Mouse (Mus musculus): ENCODE data around the gene Aym1.
"Not testable (repeated sequence)": the region's sequence is repeated elsewhere in the genome, so short reads cannot be mapped to it uniquely, and the experiment has no call there.

Aym1 gene

DNA sequence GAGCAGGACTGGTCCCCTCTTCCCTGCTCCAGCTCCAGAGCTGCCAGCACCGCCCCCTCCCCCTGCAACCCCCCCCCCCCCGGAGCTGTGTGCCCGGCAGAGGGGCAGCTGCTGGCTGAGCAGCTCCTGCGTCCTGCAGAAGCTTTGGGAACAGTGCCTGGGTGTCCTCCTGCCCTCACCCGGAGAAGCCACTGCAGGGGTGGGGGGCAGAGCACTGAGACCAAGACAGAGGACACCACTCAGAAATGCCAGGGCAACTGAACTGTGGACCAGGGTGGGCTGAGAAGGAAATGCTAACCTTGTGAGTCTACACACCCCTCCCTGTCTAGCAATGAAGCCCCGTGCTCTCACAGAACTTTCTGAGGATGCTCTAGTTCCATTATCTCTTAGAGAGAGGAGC is at the start of gene Aym1:
TSS of gene Aym1 (plus strand) at position 109 of the 400 bp plus-strand sequence.
- DNase-seq = no peak

DNA sequence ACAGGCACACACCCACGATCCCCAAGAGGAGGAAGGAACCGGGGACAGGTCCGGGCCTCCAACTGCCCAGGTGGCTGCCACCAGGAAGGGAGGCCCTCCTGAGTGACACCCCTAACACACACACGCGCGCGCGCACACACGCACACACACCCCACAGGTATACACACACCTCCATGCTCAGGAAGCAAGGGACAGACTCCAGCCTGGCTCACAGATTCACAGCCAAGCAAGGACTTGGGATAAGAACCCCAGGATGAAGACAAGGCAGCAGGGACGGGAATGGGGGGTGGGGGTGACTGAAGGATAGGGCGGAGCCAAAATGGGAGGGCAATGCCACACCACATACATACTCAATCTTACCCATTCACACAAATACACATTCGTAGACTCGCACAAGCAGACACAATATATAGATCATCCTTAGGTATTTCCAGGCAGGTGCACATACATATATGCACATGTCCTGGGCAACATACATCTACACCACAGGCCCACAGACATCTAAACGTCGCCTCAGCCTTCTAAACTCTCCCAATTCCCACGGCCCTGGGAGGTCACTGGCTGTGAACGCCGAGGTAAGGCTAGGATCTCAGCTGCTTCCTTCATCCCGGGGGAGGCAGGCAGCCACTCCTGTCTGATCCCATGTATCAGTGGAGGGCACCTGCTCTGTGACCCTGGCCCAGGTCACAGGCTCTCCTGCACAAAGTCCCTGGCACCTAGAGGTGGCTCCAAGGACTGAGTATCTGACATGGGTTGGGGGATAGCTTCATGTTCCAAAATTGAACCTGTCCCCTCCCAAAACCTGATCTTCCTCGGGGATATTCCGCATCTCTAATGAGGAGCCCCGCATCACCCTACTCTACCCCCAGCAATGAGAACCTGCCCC is 47.4 kb upstream of the Aym1 start:
- no peak for DNase-seq

DNA sequence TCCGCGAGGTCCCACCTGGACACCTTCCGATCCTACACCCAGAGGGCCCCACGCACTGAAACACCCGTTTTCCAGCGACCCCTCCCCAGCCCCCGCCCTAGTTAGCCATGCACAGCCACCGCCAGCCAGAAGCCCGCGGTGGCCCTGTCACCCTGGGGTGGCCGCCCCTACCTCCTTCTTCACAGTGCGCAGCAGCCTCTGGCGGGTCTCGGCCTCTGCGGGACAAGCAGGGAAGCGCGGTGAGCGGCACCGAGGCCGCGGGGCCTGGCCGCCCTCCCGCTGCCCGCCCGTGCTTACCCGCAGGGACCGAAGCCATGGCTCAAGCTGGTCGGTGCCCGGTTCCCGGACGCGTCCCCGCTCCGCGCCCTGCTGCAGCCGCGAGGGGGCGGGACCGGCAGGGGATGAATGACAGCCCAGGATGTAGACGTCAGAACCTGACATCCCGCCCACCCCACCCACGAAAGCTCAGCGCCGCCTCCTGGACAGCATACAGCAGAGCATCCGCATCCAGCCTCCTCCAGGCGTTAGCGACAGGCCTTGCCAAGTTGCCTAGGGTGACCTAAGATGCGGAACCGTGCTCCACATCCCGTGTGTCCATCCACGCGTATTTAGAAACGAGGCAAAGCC is 46.6 kb upstream of the Aym1 start, which contains the start of gene Sgsm1:
TSS of gene Sgsm1 (minus strand) at position 410 of the 627 bp plus-strand sequence.
- peak; percentile 90 for DNase-seq

DNA sequence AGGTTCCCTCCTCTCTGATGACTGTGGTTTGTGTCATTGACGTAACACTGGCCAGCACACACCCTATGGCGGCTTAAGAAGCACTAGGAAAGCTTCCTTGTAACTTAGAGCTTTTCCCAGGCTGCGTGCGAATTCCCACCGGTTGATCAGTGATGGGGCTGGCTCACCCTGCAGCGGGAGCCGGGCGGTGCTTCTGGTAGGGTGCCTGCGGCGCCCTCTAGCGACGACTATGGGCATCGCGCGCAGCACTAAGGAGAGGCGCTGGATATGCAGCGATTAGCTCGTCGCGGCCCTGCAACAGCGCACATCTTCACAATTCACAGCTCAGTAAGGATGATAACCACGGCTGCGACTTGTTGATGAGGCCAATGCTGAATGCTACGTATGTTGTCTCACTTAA is 43.1 kb upstream of the Aym1 start:
- peak; percentile 88 for DNase-seq

- peak; percentile 42 for DNase-seq
These were observed 33.1 kb upstream of the Aym1 start for GRCm38 (mm10) chr5:113323784-113324638.

GRCm38 (mm10) chr5:113329463-113329862 is 27.6 kb upstream of the Aym1 start:
- DNase-seq = no peak

DNA sequence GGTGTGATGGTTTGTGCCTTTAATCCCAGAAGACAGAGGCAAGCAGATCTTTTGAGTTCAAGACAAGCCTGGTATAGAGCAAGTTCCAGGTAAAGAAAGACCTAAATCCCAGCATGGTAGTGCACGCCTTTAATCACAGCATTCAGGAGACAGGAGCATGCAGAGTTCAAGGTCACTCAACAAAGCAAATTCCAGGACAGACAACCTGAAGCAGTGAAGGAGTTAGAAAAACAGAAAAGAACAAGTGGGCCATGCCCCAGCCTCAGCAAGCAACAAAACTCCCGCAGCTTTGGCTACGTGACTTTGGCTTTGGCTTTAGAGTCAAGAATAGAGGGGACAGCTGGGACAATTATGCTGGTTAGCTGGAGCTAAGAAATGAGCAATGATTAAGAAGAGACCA is 26.9 kb upstream of the Aym1 start:
- DNase-seq = no peak

GRCm38 (mm10) chr5:113332239-113332638 is 24.9 kb upstream of the Aym1 start:
- DNase-seq = peak; percentile 44

DNA sequence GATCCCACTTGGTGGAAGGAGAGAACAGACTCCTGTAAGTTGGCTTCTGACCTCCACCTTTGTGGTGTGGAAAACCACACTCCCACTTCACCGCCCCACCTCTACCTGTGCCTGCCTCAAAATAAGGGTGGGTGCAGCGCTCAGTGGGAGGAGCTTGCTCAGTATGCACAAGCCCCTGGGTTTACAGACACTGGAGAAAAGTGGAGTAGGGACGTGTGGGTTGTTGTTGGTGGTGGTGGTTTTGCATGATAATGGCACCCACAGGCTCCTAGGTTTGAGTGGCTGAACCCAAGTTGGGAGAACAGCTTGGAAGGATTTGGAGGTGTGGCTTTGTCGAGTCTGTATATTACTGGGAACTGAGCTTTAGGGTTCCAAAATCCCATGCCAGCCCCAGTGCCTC is 24.2 kb upstream of the Aym1 start:
- DNase-seq = no peak

DNA sequence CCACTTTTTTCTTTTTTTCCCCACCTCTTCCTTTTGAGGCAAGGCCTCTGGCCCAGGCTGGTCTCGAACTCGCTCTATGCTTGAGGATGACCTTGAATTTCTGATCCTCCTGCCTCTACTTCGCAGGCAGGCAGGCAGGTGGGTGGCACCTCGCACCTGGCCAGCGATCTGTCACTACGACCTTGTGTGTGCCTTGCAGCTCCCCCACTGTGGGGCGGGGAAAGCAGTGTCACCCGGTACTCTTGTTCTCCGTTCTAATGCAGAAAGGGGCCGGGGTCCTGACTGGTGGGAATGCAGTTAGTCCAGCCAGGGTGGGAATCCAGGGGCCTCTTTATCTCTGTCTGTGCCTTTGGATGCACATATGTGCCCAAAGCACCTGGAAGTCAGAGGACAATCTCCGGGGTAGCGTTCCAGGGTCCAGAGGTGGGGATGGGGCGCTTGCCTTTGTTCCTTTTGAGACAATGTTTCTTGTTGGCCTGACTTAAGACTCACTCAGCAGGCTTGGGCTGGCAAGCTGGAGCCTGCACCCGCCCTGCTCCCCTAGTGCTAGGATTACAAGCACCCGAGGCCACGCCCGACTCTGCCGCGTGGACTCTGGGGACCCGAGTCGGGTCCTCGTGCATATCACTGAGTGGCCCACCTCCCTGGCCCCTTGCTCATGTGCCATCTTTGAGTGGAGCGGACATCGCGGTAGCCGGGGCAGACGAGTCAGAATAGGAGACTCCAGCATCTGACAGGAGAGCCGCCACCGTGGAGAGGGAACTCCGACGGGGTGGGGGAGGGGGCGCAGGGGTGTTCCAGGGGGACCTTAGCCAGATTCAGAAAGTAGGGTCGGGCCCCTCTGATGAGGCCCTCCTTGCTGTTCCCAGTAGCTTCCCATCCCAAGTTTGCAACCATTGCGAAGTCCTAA is 22.2 kb upstream of the Aym1 start:
- DNase-seq = no peak

GRCm38 (mm10) chr5:113335732-113336131 is 21.4 kb upstream of the Aym1 start:
- DNase-seq = no peak

DNA sequence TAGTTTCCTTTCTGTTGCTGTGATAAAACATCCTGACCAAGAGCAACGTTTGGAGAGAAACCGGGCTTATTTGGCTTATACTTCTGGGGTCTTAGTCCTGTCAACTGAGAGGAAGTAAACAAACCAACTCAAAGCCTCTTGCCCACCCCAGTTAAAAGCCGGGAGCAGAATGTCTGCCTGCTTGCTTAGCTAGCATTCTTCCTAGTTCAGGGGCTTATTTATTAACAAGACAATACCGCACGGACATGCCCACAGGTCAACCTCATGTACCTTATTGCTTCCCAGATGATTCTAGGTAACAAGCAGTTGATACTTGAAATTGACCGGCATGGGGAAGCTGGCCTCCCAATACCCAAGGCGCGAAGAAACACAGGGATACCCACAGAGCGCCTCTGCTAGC is 20.8 kb upstream of the Aym1 start:
- DNase-seq = no peak

DNA sequence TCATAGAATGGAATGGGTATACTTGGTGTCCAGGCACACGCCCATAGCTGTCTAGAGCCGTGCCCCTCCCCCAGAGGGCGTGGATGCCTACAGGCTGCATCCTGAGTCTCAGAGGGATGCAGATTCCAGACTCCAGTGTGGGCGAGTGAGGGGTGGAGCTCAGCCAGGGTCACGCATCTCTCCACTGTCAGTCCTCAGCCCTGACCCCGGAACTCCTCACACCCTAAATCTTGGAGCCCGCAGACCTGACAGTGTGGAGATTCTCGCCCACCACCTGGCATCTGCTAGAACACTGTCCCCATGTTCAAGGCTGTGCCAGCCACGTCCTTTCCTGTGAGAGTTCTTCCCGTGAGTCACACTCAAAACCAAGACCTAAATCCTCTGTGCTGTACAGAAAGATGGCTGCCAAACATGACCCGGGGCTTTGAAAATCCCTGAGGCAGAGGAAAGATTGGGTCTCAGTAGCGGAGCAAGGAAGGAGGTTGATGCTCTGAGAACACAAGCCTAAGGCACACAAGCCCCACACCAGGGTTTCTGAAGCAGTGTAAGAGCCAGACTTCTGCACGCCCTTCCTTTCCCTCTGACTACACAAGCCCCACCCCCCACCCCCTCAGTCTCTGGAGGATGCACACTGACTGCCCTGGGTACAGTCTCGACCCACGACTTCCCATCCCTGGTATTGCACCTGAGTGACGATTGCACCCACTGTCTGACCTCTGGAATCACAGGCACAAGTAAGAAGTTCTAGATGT is 12.3 kb upstream of the Aym1 start:
- no peak for DNase-seq

- no peak for DNase-seq
These were observed 11.3 kb upstream of the Aym1 start for GRCm38 (mm10) chr5:113345781-113346180.

GRCm38 (mm10) chr5:113346651-113347050 is 10.4 kb upstream of the Aym1 start:
- DNase-seq = not testable (repeated sequence)

DNA sequence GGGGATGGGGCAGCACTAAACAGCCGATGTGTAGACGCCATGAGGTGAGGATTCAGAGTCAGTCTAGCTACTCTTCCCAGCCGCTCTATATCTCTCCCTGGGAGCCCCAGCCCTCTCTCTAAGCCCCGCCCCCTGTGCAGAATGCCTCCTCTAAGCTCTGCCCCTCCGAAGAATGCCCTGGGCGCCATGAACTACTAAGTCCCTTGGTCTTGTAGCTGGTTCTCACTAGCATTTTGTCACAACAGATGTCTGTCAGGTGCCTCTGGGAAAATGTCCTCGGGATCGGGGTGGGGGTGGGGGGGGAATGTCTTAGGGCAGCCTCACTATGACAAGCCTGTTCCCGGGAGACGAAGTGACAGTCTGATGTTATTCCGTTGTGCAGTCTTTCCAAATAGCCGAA is 9.5 kb upstream of the Aym1 start:
- no peak for DNase-seq

DNA sequence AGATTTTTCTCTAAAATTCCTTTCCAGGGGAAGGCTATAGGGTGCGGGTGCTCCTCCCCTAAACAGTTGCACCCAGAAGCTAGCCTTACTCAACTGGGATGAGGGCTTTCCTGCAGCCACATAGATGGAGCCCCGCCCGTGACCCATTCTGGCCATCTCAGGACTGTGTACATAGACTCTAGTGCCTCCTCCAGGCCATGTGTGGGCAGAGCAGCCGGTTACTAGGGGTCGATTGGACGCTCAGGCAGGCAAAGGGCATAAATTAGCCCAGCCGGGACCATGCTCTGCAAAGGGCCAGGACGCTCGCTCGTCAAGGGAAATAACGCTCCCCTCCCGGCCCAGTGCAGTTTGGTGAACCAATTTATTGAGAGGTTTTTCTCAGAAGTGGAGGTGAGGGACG is 8.5 kb upstream of the Aym1 start:
- DNase-seq = peak; percentile 35

DNA sequence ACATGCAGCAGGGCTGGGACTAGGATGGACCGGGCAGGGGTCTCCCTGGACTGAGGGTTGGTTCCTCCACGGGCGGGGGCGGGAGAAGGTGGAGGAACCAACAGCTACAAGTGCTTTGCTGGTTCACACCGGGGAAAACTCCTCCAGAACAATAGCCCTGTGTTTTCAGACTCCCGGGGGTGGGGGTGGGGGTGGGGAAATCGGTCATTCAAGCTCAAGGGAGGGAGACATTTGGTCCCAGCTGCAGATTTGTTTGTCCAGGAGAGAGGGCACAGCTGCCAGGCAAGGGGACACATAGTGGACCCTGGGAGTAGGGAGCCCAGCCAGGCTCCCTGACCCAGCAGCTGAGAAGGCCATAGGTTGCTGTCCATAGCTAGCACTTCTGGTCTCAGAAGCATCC is 7.9 kb upstream of the Aym1 start:
- no peak for DNase-seq

GRCm38 (mm10) chr5:113349810-113350209 is 7.3 kb upstream of the Aym1 start:
- no peak for DNase-seq

DNA sequence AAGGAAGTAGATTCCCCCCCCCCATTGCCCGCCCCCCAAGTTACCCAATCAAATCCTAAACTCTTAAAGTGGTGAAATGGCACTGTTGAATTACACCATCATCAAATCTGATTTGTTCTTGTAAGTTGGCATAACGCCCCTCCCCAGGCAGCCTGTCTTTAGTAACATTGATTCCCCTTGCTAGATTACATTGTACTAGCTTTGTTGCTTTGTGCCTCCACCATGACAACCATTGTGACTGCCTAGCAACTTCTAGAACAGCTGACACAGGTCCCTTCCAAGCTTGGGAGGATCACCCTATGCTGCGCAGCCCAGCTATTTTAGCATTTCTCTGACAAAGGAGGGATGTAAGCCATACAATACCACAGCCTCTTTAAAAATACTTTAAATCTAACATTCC is 5.3 kb upstream of the Aym1 start:
- no peak for DNase-seq

DNA sequence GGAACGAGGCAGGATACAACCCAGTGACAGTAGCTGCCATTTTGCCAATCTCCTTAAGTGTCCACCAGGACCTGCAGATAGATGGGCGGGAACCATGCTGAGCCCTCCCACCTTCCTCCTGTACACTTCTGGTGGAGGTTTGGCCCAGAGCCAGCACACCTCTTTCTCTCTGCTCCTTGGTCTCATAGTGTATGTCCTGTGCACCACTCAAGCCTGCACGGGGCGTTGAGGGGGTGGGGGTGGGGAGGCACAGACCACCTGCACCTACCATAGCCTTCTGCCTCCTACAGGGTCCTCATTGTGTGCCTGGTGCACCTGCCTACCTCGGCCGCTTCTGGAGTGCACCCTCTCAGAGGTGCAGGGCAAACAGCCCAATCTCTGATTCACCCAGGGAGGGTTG is 4.5 kb upstream of the Aym1 start:
- DNase-seq = no peak

DNA sequence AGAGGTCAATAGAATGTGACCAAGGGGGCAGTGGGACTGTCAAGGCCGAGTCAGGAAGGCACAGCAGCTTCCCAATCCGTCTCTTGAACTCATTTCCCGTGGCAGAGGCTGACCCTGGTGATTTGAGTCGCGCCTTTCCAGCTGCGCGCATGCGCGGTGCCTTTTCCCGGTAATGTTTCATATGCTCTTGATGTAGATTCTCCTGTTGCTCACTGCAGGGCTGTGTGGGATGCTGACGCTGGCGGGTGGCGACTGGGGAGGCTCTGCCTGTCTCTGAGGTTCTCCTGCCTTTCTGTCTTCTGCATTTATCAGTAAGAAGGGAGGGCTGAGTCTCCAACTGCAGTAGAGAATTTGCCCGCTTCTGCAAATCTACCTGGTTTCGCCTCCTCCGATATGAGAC is 2.8 kb upstream of the Aym1 start:
- DNase-seq = no peak

Data from kidney, postnatal 10 days (tissue).